Mouse (Mus musculus) forebrain, embryonic 15.5 days (tissue): ENCODE measurements around the gene Pacrg. TPM values are rescaled to one million over a fixed set of nuclear protein-coding genes. Genes with fewer than 3 reads are reported as not detected.

Source experiments
- ATAC-seq: fragments of 200-750 bp; cut with Nextera tagmentation; replicated peaks from 2 replicates; pipeline ENCODE4 v1.8.0; 2017; ENCODE audit warnings: mild to moderate bottlenecking, moderate TSS enrichment, moderate library complexity
- H3K27ac ChIP-seq: fragments of 300-500 bp; sonication (generic); replicated peaks from 2 replicates; pipeline ENCODE4 v1.5.1; 2015; ENCODE audit warnings: mild to moderate bottlenecking, inconsistent platforms
- H3K27me3 ChIP-seq: fragments of 300-500 bp; sonication (generic); 2 replicates; pipeline ENCODE4 v1.6.1; 2015; ENCODE audit warnings: inconsistent platforms
- H3K36me3 ChIP-seq: fragments of 300-500 bp; sonication (generic); 2 replicates; pipeline ENCODE4 v1.6.1; 2015; ENCODE audit warnings: mild to moderate bottlenecking, inconsistent platforms
- H3K4me1 ChIP-seq: fragments of 300-500 bp; sonication (generic); 2 replicates; pipeline ENCODE4 v1.6.1; 2015; ENCODE audit warnings: inconsistent platforms
- H3K4me2 ChIP-seq: fragments of 300-500 bp; sonication (generic); replicated peaks from 2 replicates; pipeline ENCODE4 v1.6.1; 2015; ENCODE audit warnings: mild to moderate bottlenecking, inconsistent platforms
- H3K4me3 ChIP-seq: fragments of 300-500 bp; sonication (generic); 2 replicates; pipeline ENCODE4 v1.5.1; 2015; ENCODE audit warnings: mild to moderate bottlenecking, inconsistent platforms
- H3K9ac ChIP-seq: fragments of 300-500 bp; sonication (generic); replicated peaks from 2 replicates; pipeline ENCODE4 v1.6.1; 2015; ENCODE audit warnings: mild to moderate bottlenecking, inconsistent platforms
- H3K9me3 ChIP-seq: fragments of 300-500 bp; sonication (generic); 2 replicates; pipeline ENCODE4 v1.6.1; 2016; ENCODE audit warnings: inconsistent platforms
- WGBS: fragments of 180-500 bp; shearing (Covaris S2); methylation state at CpG from one replicate; pipeline ENCODE4 v1.1.7; 2015; ENCODE audit warnings: mixed read lengths; 5-methylcytosine and 5-hydroxymethylcytosine counted together
- polyA plus RNA-seq: library from polyadenylated mRNA; unstranded; fragments of >200 nt; fragmentation: Nextera tagmentation; extraction: Ambion mirVana; gene quantifications from 2 replicates; pipeline ENCODE4 v1.2.1, GENCODE M21; 2015

Gene Pacrg
- polyA plus RNA-seq, 1 experiment from 2014 or later: 9.7 TPM

DNA sequence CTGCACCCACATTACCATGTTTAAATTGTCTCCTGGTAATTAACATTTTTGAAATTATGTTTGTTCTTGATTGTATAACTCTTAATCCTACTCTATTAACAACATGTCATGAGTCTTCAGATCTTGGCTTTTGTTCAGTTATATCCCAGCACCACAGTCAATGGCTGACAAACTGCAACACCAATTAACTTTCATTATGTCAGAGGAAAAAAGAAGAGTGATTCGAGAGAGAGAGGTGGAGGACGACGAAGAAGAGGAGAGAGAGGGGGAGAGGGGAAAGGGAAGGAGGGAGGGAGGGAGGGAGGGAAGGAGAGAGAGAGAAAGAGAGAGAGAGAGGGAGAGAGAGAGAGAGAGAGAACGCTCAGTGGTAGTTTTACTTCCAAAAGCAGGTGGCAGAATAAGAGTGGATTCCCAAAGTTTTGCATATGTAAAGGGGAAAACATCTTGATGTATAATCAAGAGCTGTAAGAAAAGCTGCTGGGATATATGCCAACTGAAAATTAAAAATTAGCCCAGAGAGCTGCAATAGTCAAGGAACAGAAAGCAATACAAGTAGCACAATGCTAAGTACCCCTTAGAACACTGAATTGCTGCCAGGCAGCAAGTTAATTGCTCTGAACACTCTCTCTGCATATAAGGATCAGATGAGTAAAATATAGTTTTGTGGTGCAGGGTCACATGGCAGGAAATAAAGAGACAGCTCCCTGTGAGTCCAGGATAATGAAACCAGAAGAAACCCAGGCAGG lies 107.6 kb downstream of the Pacrg start:
- Histone ChIP-seq H3K4me3 (no peak overlapping the region), H3K27ac (peak overlapping the region; percentile 50; the same call in 1 of the 2 replicates), H3K9me3 (no peaks in the 10 kb centered on the region), H3K4me1 (peaks cover 44% of the 10 kb centered on the region), H3K4me2 (no peak overlapping the region), H3K27me3 (no peaks in the 10 kb centered on the region), H3K9ac (no peak overlapping the region), H3K36me3 (no peaks in the 10 kb centered on the region)
- whole genome bisulfite sequencing: 1% methylated on average over 4 of the region's 4 CpGs
- peak; percentile 57 for ATAC-seq

GRCm38 (mm10) chr17:10724853-10725252 lies 115.3 kb downstream of the Pacrg start:
- Histone ChIP-seq H3K4me3 (no peak overlapping the region), H3K27ac (no peak overlapping the region), H3K9me3 (no peaks in the 10 kb centered on the region), H3K4me1 (no peaks in the 10 kb centered on the region), H3K4me2 (no peak overlapping the region), H3K9ac (no peak overlapping the region), H3K36me3 (no peaks in the 10 kb centered on the region), H3K27me3 (no peaks in the 10 kb centered on the region)
- ATAC-seq: no peak
- 95% methylated on average over 3 of the region's 3 CpGs for WGBS

- Histone ChIP-seq H3K9me3 (no peaks in the 10 kb centered on the region), H3K27me3 (no peaks in the 10 kb centered on the region), H3K4me3 (no peak overlapping the region), H3K36me3 (no peaks in the 10 kb centered on the region), H3K27ac (no peak overlapping the region), H3K9ac (no peak overlapping the region), H3K4me2 (no peak overlapping the region), H3K4me1 (peaks cover 5% of the 10 kb centered on the region; the same call in 1 of the 2 replicates)
- no peak for ATAC-seq
- WGBS: 70% methylated on average over 1 of the region's 1 CpGs
Observed at GRCm38 (mm10) chr17:10721562-10721961, 118.5 kb downstream of the Pacrg start.

DNA sequence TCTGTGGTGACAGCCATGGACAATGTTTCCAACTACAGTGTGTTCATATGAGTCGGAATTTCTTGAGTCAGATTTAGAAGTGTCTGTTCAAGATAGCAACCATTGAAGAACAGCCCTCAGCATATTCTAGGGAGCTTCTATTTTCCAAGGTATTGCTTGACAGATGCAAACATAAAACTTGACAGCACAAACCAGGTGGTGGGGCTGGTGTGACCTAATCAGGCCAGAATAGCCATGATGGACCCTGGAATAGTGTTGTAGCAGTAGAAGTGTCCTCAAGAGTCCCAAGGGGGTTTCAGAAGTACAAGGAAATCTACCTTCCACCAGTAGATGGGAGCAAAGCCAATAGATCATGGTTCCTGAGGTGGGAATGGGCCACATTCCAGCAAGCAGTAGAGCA lies 123.0 kb downstream of the Pacrg start:
- Histone ChIP-seq H3K4me1 (peaks cover 5% of the 10 kb centered on the region; the same call in 1 of the 2 replicates), H3K27me3 (no peaks in the 10 kb centered on the region), H3K36me3 (no peaks in the 10 kb centered on the region), H3K9me3 (no peaks in the 10 kb centered on the region), H3K27ac (no peak overlapping the region), H3K4me2 (no peak overlapping the region), H3K9ac (no peak overlapping the region), H3K4me3 (no peak overlapping the region)
- WGBS: 92% methylated on average over 1 of the region's 1 CpGs
- no peak for ATAC-seq

DNA sequence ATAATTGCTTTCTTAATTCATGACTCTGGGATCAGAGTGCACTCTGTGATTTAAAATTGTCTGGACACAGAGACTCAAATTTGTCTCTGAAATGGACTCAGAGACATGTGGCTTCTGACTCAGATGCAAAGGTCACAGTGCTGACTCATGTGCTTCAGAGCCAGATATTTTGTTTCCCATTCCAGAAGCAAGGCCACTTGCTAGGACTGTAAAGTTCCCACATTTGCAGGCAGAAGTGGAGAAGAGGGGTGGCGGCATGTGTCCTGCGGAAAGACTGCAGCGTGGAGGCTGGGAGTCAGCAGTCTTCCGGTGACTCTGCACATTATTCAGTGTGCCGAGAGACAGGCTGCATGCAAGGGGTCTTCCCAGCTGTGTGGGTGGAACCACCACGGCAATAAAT lies 137.3 kb downstream of the Pacrg start:
- Histone ChIP-seq H3K36me3 (no peaks in the 10 kb centered on the region), H3K27ac (no peak overlapping the region), H3K4me1 (no peaks in the 10 kb centered on the region), H3K9me3 (no peaks in the 10 kb centered on the region), H3K9ac (no peak overlapping the region), H3K4me2 (no peak overlapping the region), H3K27me3 (no peaks in the 10 kb centered on the region), H3K4me3 (no peak overlapping the region)
- no peak for ATAC-seq
- WGBS: 79% methylated on average over 6 of the region's 6 CpGs

DNA sequence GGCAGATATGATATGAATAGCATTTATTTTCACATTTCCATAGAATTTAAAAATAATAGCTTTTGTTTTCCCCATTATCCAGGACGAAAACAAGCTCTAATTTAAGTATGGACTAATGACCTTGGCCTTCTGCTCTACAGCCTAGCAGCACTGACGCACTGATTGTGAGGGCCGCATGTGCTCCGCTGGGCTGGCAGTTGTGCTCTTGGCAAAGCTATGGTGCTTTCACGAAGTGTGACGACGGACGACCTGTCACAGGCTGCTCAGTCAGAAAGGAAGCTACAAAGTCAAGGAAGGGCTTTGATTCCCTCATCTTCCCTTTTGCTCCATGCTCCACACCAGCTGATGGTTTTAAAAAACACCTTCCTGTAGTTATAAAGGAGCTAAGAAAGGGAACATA lies 142.1 kb downstream of the Pacrg start:
- ATAC-seq: no peak
- WGBS: 25% methylated on average over 8 of the region's 8 CpGs
- Histone ChIP-seq H3K4me1 (no peaks in the 10 kb centered on the region), H3K27me3 (no peaks in the 10 kb centered on the region), H3K36me3 (no peaks in the 10 kb centered on the region), H3K27ac (no peak overlapping the region), H3K4me3 (no peak overlapping the region), H3K4me2 (no peak overlapping the region), H3K9ac (no peak overlapping the region), H3K9me3 (no peaks in the 10 kb centered on the region)

- H3K9ac ChIP-seq: no peak overlapping the region
- no peak overlapping the region for H3K4me3 ChIP-seq
- no peak overlapping the region for H3K4me2 ChIP-seq
- H3K9me3 ChIP-seq: no peaks in the 10 kb centered on the region
- no peaks in the 10 kb centered on the region for H3K36me3 ChIP-seq
- H3K27me3 ChIP-seq: no peaks in the 10 kb centered on the region
- H3K27ac ChIP-seq: no peak overlapping the region
- ATAC-seq: no peak
- no peaks in the 10 kb centered on the region for H3K4me1 ChIP-seq
Observed at GRCm38 (mm10) chr17:10695421-10695820, 144.7 kb downstream of the Pacrg start.

DNA sequence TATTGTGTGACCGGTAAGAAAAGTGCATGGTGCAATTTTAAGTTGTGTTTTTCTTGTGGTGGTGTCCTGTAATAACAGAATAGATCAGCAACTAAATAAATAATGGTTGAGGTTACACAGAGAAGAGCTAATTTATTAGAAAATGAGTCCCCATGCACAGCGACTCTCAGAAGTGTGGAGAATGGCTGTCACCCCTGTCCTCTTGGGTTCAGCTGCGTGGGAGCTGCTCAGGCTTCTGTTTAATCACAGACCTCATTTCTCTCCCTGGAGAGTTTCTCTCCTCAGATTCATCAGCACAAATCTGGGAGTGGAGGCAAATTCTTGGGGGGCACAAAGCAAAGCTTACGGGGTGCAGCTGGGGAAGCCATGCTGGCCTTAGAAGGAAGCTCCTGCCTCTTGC lies 163.0 kb downstream of the Pacrg start:
- Histone ChIP-seq H3K4me2 (no peak overlapping the region), H3K4me3 (no peak overlapping the region), H3K27me3 (no peaks in the 10 kb centered on the region), H3K4me1 (no peaks in the 10 kb centered on the region), H3K27ac (no peak overlapping the region), H3K9ac (no peak overlapping the region), H3K9me3 (no peaks in the 10 kb centered on the region), H3K36me3 (no peaks in the 10 kb centered on the region)
- no peak for ATAC-seq
- WGBS: 85% methylated on average over 4 of the region's 4 CpGs

DNA sequence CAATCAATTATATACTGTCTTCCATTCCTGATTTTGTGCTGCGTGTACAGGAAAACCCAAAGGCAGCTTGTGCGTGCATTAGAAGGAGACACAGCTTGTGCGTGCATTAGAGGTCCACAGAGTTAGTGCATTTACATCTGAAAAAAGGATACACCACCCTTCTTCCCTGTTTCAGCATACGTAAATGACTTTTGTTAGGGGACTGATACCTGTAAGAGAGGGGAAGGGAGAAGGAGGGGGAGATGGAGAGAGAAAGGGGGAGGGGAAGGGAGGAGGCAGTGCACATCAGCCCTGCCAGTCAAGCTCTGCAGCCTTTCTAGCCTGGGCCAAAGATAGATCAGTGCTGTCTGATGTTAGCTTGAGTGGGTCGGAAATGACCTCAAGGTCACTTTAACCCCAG lies 164.6 kb downstream of the Pacrg start:
- no peak for ATAC-seq
- no peaks in the 10 kb centered on the region for H3K4me1 ChIP-seq
- WGBS: 76% methylated on average over 5 of the region's 5 CpGs
- H3K9me3 ChIP-seq: no peaks in the 10 kb centered on the region
- no peak overlapping the region for H3K9ac ChIP-seq
- H3K27me3 ChIP-seq: no peaks in the 10 kb centered on the region
- H3K4me2 ChIP-seq: no peak overlapping the region
- no peak overlapping the region for H3K27ac ChIP-seq
- H3K4me3 ChIP-seq: no peak overlapping the region
- H3K36me3 ChIP-seq: no peaks in the 10 kb centered on the region

DNA sequence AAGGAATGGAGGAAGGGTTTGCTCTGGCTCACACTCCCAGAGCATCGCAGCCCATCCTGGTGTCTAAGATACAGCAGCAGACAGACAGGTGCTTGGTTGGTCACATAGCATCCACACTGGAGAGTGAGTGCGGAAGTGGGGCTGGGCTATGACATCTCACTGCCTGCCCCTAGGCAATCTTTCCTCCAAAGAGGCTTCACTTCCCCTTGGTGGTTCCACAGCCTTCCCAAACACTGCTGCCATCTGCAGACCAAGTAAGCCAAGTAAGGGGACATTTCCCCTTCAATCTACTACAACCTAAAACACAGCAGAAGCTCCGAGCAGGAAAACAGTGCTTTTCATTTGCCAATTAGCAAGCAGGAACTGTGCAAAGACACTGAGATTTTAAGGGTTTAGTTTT lies 165.1 kb downstream of the Pacrg start:
- H3K4me1 ChIP-seq: no peaks in the 10 kb centered on the region
- H3K4me3 ChIP-seq: no peak overlapping the region
- no peak overlapping the region for H3K9ac ChIP-seq
- no peak for ATAC-seq
- H3K9me3 ChIP-seq: no peaks in the 10 kb centered on the region
- H3K27ac ChIP-seq: no peak overlapping the region
- no peak overlapping the region for H3K4me2 ChIP-seq
- no peaks in the 10 kb centered on the region for H3K27me3 ChIP-seq
- WGBS: 59% methylated on average over 3 of the region's 3 CpGs
- H3K36me3 ChIP-seq: no peaks in the 10 kb centered on the region

DNA sequence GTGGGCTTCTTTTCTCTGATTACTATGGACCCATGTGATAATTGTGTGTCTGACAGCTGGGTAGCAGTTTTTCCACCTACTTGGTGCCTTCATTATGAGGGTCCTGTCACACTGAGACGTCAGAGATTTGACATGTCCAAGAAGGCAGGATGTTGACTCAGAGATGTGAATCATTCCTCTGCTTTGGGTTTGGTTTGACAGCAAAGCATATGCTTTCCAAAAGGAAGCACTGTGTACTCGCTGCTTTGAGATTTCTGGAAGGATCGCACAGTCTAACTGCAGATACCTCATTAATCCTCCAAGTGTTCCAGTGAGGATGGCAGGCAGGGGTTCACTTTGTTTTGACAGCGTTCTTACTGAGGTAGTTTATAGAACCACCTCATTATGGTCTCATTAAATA lies 178.8 kb downstream of the Pacrg start:
- WGBS: 75% methylated on average over 4 of the region's 4 CpGs
- no peaks in the 10 kb centered on the region for H3K9me3 ChIP-seq
- no peak overlapping the region for H3K4me3 ChIP-seq
- no peak for ATAC-seq
- H3K4me2 ChIP-seq: no peak overlapping the region
- no peak overlapping the region for H3K27ac ChIP-seq
- H3K9ac ChIP-seq: no peak overlapping the region
- H3K36me3 ChIP-seq: no peaks in the 10 kb centered on the region
- H3K27me3 ChIP-seq: no peaks in the 10 kb centered on the region
- no peaks in the 10 kb centered on the region for H3K4me1 ChIP-seq

DNA sequence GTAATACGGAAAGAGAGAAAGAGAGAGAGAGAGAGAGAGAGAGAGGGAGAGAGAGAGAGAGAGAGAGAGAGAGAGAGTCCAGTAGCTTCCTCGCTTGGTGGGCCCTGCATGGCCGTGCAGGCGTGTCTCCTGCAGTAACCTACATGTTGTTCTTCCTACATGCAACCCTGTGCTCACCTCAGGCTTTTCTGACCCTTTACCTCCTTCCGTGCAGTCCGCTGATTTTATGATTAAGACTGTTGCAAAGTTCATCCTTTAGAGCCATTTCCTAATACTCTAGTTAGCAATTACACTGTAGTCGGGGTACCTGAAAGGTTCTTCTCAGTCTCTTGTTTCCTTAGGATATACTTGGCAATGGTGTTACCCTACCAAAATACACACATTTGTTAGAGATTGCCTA lies 196.5 kb downstream of the Pacrg start:
- Histone ChIP-seq H3K9me3 (no peaks in the 10 kb centered on the region), H3K4me2 (no peak overlapping the region), H3K27me3 (no peaks in the 10 kb centered on the region), H3K27ac (no peak overlapping the region), H3K4me3 (no peak overlapping the region), H3K4me1 (no peaks in the 10 kb centered on the region), H3K36me3 (no peaks in the 10 kb centered on the region), H3K9ac (no peak overlapping the region)
- WGBS: 91% methylated on average over 7 of the region's 7 CpGs
- no peak for ATAC-seq

DNA sequence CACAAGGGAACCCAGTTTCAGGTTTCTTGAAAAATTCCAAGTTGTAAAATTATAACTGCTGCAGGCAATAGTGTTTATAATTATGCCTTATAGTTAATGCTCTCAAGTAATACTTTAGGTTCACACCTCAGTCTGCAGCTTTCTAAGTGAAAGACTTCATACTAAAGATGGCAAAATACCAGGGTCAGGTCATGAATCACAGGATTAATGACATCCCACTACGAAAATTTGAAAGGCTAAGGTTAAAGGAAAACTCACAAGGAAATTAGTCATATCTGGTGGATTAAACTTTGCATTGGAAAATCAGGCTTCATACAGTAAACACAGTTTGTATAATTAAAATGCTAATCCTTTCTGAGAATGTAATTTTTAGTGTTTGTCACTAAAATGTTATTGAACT lies 200.3 kb downstream of the Pacrg start:
- Histone ChIP-seq H3K4me3 (no peak overlapping the region), H3K36me3 (no peaks in the 10 kb centered on the region), H3K9me3 (no peaks in the 10 kb centered on the region), H3K27ac (no peak overlapping the region), H3K9ac (no peak overlapping the region), H3K27me3 (no peaks in the 10 kb centered on the region), H3K4me2 (no peak overlapping the region), H3K4me1 (0 out of 2 replicates have a peak, but pooled peaks cover 3% of the 10 kb centered on the region)
- no peak for ATAC-seq
- WGBS: 68% methylated on average over 1 of the region's 1 CpGs
